Mouse (Mus musculus) fibroblast of lung, adult 2 months (primary cell): ENCODE measurements around the gene Foxc2.
"Not testable (repeated sequence)": the region's sequence is repeated elsewhere in the genome, so short reads cannot be mapped to it uniquely, and the experiment has no call there.

Source experiments
- DNase-seq: peaks from one replicate; pipeline ENCODE4 v3.0.0-alpha.2; 2011; ENCODE audit warnings: low read depth

Foxc2 gene

DNA sequence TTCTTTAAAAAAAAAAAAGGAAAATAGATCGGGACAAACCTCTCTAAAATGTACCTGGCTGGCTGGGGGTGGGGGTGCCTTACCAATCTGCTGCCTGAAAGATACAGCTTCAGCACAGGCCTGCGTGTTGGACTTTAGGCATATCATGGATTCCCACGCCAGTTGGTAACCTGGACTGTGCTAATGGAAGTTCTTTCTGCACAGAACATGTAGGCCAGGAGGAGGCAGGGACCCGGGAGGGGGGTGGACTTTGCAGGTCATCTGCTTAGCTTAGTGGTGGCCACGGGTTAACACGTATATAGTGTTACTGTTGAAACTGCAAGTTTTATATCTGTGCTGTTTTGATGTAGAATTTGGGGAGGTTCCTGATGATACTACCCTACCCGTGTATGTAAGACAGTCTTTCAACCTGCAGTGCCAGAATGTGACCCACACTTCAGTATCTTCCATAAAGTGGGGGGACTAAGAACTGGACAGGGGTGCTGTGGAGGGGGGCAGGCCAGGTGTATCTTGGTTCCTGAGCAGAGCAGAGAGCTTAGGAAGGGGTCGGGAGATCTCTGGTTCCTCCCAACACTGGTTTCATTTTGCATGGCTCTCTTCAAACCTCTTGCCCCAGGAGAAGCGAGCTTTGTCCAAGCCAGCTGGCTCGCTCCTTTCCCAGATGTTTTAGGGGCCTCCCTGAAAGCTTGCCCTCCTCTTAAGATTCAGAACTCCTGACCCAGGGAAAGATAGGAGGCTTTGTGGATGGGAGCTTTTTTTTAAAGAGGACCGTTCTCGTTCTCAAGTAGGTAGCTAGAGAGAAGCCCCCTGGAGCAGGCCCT is 3.9 kb downstream of the Foxc2 start:
- DNase-seq: no peak

- no peak for DNase-seq
Measured at GRCm38 (mm10) chr8:121120456-121121419, 4.8 kb downstream of the Foxc2 start.

DNA sequence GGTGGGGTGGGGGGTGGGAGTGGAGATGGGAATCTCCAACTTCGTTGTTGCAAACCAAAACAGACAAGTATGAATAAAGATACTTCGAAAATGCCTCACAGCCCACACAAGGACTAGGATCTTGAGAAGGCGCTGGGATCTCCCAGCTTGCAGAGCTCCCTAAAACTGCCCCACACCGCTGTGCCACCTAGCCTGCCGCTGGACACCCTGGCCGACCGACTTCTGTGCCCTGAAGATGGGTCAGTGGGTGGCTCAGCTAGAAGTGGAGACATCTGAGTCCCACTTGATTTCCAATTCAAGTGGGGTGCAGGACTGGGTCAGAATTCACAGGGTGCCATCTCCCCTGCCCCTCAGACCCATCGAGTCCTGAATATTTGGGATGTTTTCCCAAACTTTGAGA is 5.7 kb downstream of the Foxc2 start:
- no peak for DNase-seq

GRCm38 (mm10) chr8:121122368-121122767 is 6.4 kb downstream of the Foxc2 start:
- no peak for DNase-seq

- DNase-seq: no peak
Measured at GRCm38 (mm10) chr8:121123113-121123512, 7.1 kb downstream of the Foxc2 start.

- DNase-seq: no peak
Measured at GRCm38 (mm10) chr8:121124547-121125239, 8.7 kb downstream of the Foxc2 start.

GRCm38 (mm10) chr8:121125311-121125876 is 9.4 kb downstream of the Foxc2 start:
- DNase-seq: peak; percentile 91

- DNase-seq: no peak
Measured at GRCm38 (mm10) chr8:121126191-121126590, 10.2 kb downstream of the Foxc2 start.

DNA sequence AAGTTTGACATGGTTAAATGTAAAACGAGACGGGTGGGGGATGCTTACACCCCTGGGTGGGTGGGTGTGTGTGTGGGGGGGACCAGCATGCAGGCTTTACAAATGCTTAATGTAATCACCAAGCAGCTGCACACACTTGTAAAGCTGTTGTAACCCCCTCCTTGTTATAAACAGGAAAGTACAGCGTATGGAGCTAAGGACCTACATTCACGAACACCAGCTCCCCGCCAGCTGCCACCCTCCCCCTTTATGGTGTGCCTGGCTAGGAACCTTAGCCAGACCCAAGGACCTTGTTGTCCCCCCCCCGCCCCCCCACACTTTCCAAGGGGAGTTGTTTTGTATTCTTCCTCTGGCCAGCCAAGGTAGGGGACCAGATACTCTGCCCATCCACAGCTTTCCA is 10.7 kb downstream of the Foxc2 start:
- no peak for DNase-seq

DNA sequence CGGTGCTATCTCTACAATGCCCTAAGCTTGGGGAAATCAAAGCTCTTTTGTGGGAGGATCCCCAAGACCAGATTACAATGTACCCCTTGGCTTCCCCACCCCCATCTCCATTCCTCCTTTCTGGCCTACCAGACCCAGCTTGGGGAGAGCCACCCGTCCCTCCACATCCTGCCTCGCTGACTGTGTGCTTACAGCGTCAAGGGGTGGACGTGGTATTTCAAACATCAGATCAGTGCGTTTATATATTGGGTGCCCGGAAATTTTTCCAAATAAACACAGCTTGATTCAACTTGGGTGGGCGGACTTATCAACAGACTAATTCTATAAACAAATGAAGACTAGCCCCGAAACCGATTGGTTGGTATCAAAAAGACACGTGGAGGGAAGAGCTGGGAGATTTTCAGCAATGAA is 11.3 kb downstream of the Foxc2 start:
- no peak for DNase-seq

- no peak for DNase-seq
Measured at GRCm38 (mm10) chr8:121127756-121128375, 11.9 kb downstream of the Foxc2 start, which contains the start of gene Foxl1. Gene Foxl1 (plus strand): TSS chr8:121127940.

GRCm38 (mm10) chr8:121128531-121129264 is 12.7 kb downstream of the Foxc2 start:
- no peak for DNase-seq

DNA sequence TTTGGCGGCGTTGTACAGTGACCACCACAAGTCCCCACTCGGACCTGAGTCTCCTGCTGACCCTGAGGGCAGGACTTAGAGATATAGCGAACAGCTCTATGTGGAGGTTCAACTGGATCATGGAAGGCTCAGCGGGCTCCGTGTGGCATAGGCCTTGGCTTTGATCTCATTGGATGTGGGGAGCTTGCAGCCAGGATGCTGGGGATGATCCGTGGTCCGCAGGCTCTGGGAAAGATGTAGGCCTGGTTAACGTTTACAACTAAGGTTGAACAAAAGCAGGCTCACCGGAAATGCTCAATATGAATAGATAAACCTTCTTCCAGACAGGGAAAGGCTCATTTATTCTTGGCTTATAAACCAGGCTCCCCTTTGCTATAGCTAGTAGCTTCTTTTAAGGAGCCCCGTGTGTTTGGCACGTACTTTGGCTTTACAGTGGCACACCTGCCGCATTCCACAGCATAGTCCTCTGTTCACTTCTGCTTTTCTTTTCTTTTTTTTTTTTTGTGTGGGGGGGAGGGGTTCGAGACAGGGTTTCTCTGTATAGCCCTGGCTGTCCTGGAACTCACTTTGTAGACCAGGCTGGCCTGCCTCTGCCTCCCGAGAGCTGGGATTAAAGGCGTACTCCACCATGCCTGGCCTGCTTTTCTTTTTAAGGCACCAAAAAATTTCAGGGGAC is 13.4 kb downstream of the Foxc2 start:
- no peak for DNase-seq

DNA sequence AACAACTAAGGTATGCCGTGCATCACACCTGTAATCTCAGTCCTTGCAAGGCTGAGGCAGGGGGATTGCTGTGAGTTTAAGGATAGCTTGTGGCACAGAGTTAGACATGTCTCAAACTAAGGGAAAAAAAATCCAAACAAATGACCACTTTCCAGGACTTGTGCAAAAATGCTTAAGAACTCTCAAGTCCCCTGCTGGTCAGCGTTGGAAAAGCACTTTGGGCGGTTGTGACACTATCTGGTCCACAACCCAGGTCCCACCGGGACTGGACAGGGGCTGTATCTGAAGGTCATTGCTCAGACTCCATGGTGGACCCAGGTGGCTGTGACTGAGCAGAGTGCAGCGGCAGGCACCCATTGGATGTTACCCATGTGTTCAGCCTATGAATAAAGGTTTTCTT is 14.6 kb downstream of the Foxc2 start:
- no peak for DNase-seq

GRCm38 (mm10) chr8:121132961-121133513 is 17.1 kb downstream of the Foxc2 start:
- peak; percentile 79 for DNase-seq

DNA sequence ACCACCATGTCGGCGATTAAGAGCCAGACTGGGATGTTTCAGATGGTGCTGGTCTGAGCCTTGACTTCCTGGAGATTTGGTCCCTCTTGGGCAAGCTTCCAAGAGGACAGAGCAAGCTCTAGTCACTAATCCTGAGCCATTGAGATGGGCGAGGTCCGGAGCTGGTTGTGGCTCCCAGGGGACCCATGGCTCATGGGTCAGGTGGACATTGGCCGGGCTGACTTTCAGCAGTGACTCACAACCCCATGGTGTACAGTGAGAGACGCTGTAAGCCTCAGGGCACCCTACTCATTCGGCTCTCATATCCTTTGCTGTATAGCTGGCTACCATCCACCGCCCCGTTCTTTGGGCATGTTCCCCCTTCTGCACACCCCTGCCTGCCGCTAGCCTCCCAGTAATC is 18.1 kb downstream of the Foxc2 start:
- no peak for DNase-seq

DNA sequence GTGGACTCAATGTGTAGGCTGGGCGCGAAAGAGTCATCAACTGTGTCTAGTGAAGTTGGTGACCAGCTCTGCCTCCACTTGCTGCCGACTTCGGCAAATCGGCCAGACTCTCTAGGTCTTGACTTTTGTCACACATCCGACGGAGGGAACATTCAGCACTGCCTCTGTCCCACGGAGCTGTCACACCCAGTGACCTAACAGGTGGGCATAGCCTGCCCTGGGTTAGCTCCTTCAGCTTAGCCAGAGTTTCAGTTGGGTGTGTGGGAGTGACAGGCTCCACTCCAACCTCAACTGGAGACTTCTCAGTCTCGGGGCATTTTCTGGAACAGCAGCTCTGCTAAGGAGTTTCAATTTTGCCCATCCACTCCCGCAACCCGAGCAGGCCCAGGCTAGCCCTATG is 18.5 kb downstream of the Foxc2 start:
- DNase-seq: no peak

- no peak for DNase-seq
Measured at GRCm38 (mm10) chr8:121136856-121137255, 20.9 kb downstream of the Foxc2 start.

- not testable (repeated sequence) for DNase-seq
Measured at GRCm38 (mm10) chr8:121145457-121146134, 29.6 kb downstream of the Foxc2 start.
